Mouse (Mus musculus) CH12.LX (cell line): ENCODE measurements at regions not wholly inside any gene's neighbourhood (a gene's known extent, or its start where the extent isn't known, plus 50 kb on each side); places are given as distances from the start of the nearest gene placed in this dataset.

Experiments used
- DNase-seq: peaks from one replicate; pipeline ENCODE4 v3.0.0-alpha.2; 2013; ENCODE audit errors: extremely low read depth
- H3K27ac ChIP-seq: 2 replicates; pipeline ENCODE4 v1.5.1; 2012; ENCODE audit warnings: low read depth, mild to moderate bottlenecking, control low read depth, moderate library complexity; ENCODE audit not compliant: insufficient read depth
- H3K27me3 ChIP-seq: replicated peaks from 2 replicates; pipeline ENCODE3; 2012; ENCODE audit warnings: inconsistent platforms
- H3K36me3 ChIP-seq, 2 experiments: replicated peaks in 1 of 2; 2 replicates each; pipeline versions ENCODE3 to v1.6.1; 2012; ENCODE audit warnings: inconsistent platforms in 1 of 2, low read length in 1 of 2, mild to moderate bottlenecking in 1 of 2, mixed read lengths in 1 of 2, moderate library complexity in 1 of 2; ENCODE audit not compliant: control insufficient read depth in 1 of 2, insufficient read depth in 1 of 2
- H3K4me1 ChIP-seq, 2 experiments: 2 replicates each; pipeline ENCODE4 v1.6.1; 2012; ENCODE audit warnings: inconsistent platforms in 1 of 2, moderate library complexity in 1 of 2; ENCODE audit not compliant: insufficient read depth in 2 of 2, control insufficient read depth in 1 of 2
- H3K4me2 ChIP-seq: 2 replicates; pipeline ENCODE4 v1.6.1; 2012; ENCODE audit warnings: low read depth, mild to moderate bottlenecking, control low read depth; ENCODE audit not compliant: poor library complexity, insufficient read depth, severe bottlenecking
- H3K4me3 ChIP-seq, 3 experiments: fragments of 150-350 bp in 1 of 3; sonication (generic) in 1 of 3; replicated peaks in 1 of 3; 2 replicates each; pipeline versions ENCODE3 to v1.5.1; 2011 to 2012; ENCODE audit warnings: low read depth in 2 of 3, low read length in 2 of 3, mild to moderate bottlenecking in 2 of 3, moderate library complexity in 2 of 3, control low read depth in 1 of 3, improper control_type of control experiment in 1 of 3, inconsistent platforms in 1 of 3, mixed read lengths in 1 of 3; ENCODE audit not compliant: poor library complexity in 1 of 3
- H3K79me2 ChIP-seq: replicated peaks from 2 replicates; pipeline ENCODE4 v1.6.1; 2012; ENCODE audit warnings: mild to moderate bottlenecking, moderate library complexity; ENCODE audit not compliant: control insufficient read depth, poor library complexity, insufficient read depth, severe bottlenecking; ENCODE audit errors: extremely low read depth
- H3K9ac ChIP-seq: 2 replicates; pipeline ENCODE4 v1.6.1; 2012; ENCODE audit warnings: low read depth, mild to moderate bottlenecking, control low read depth, moderate library complexity; ENCODE audit not compliant: insufficient read depth
- H3K9me3 ChIP-seq: replicated peaks from 2 replicates; pipeline ENCODE3; 2012; ENCODE audit warnings: low read length, inconsistent platforms, mixed read lengths
- BHLHE40 ChIP-seq: IDR thresholded peaks from 2 replicates; pipeline ENCODE4 v1.6.1; 2011; ENCODE audit warnings: mild to moderate bottlenecking, low read depth, low read length, improper control_type of control experiment
- CHD2 ChIP-seq: IDR thresholded peaks from 2 replicates; pipeline ENCODE4 v1.6.1; 2011; ENCODE audit warnings: low read length, improper control_type of control experiment
- CTCF ChIP-seq, 2 experiments: IDR thresholded peaks in 1 of 2; conservative IDR thresholded peaks in 1 of 2; 2 replicates each; pipeline ENCODE4 v1.5.1; 2011 to 2012; ENCODE audit warnings: low read depth in 2 of 2, low read length in 2 of 2, improper control_type of control experiment in 1 of 2, inconsistent platforms in 1 of 2, mild to moderate bottlenecking in 1 of 2, moderate library complexity in 1 of 2
- ELF1 ChIP-seq: IDR thresholded peaks from 2 replicates; pipeline ENCODE4 v1.6.1; 2014; ENCODE audit warnings: low read depth, mild to moderate bottlenecking, inconsistent platforms, low read length, improper control_type of control experiment
- EP300 ChIP-seq: IDR thresholded peaks from 2 replicates; pipeline ENCODE4 v1.6.1; 2011; ENCODE audit warnings: low read length, improper control_type of control experiment
- ETS1 ChIP-seq: conservative IDR thresholded peaks from 2 replicates; pipeline ENCODE4 v1.6.1; 2012; ENCODE audit warnings: low read depth, mild to moderate bottlenecking, inconsistent platforms, low read length, improper control_type of control experiment, moderate library complexity
- GABPA ChIP-seq: IDR thresholded peaks from 2 replicates; pipeline ENCODE4 v1.6.1; 2012; ENCODE audit warnings: low read depth, low read length, improper control_type of control experiment, inconsistent platforms; ENCODE audit not compliant: insufficient replicate concordance
- HCFC1 ChIP-seq: IDR thresholded peaks from 2 replicates; pipeline ENCODE4 v1.6.1; 2012; ENCODE audit warnings: low read depth, mild to moderate bottlenecking, inconsistent platforms, low read length, improper control_type of control experiment
- IRF4 ChIP-seq: IDR thresholded peaks from 2 replicates; pipeline ENCODE4 v1.6.1; 2014; ENCODE audit warnings: low read depth, mild to moderate bottlenecking, inconsistent platforms, low read length, improper control_type of control experiment
- JUN ChIP-seq: IDR thresholded peaks from 2 replicates; pipeline ENCODE4 v1.6.1; 2011; ENCODE audit warnings: low read depth, mild to moderate bottlenecking, low read length, improper control_type of control experiment, moderate library complexity; ENCODE audit not compliant: insufficient read depth
- KAT2A ChIP-seq: IDR thresholded peaks from 2 replicates; pipeline ENCODE4 v1.6.1; 2012; ENCODE audit warnings: low read length, improper control_type of control experiment, inconsistent platforms; ENCODE audit not compliant: insufficient replicate concordance
- MAFK ChIP-seq: IDR thresholded peaks from 2 replicates; pipeline ENCODE4 v1.6.1; 2011; ENCODE audit warnings: low read length, improper control_type of control experiment; ENCODE audit not compliant: insufficient replicate concordance
- MAX ChIP-seq: IDR thresholded peaks from 2 replicates; pipeline ENCODE4 v1.6.1; 2011; ENCODE audit warnings: low read length, improper control_type of control experiment
- MAZ ChIP-seq: IDR thresholded peaks from 2 replicates; pipeline ENCODE4 v1.6.1; 2012; ENCODE audit warnings: low read depth, mild to moderate bottlenecking, inconsistent platforms, low read length, improper control_type of control experiment, moderate library complexity
- MEF2A ChIP-seq: IDR thresholded peaks from 2 replicates; pipeline ENCODE4 v1.6.1; 2014; ENCODE audit warnings: low read depth, mild to moderate bottlenecking, inconsistent platforms, low read length, improper control_type of control experiment, borderline replicate concordance
- MXI1 ChIP-seq: IDR thresholded peaks from 2 replicates; pipeline ENCODE4 v1.6.1; 2011; ENCODE audit warnings: mild to moderate bottlenecking, low read depth, low read length, improper control_type of control experiment
- MYC ChIP-seq: IDR thresholded peaks from 2 replicates; pipeline ENCODE4 v1.6.1; 2011; ENCODE audit warnings: low read depth, mild to moderate bottlenecking, improper control_type of control experiment, low read length
- PAX5 ChIP-seq: IDR thresholded peaks from 2 replicates; pipeline ENCODE4 v1.6.1; 2012; ENCODE audit warnings: low read length, inconsistent platforms, mixed read lengths
- RAD21 ChIP-seq: IDR thresholded peaks from 2 replicates; pipeline ENCODE4 v1.6.1; 2011; ENCODE audit warnings: low read depth, mild to moderate bottlenecking, low read length, improper control_type of control experiment, moderate library complexity
- SIN3A ChIP-seq: IDR thresholded peaks from 2 replicates; pipeline ENCODE4 v1.6.1; 2012; ENCODE audit warnings: low read length, improper control_type of control experiment, inconsistent platforms
- TCF12 ChIP-seq: IDR thresholded peaks from 2 replicates; pipeline ENCODE4 v1.6.1; 2014; ENCODE audit warnings: low read depth, mild to moderate bottlenecking, inconsistent platforms, low read length, improper control_type of control experiment
- UBTF ChIP-seq: IDR thresholded peaks from 2 replicates; pipeline ENCODE4 v1.6.1; 2012; ENCODE audit warnings: low read depth, mild to moderate bottlenecking, inconsistent platforms, low read length, improper control_type of control experiment, moderate library complexity
- USF1 ChIP-seq: IDR thresholded peaks from 2 replicates; pipeline ENCODE4 v1.6.1; 2014; ENCODE audit warnings: low read depth, mild to moderate bottlenecking, inconsistent platforms, low read length, improper control_type of control experiment
- ZKSCAN1 ChIP-seq: IDR thresholded peaks from 2 replicates; pipeline ENCODE4 v1.6.1; 2012; ENCODE audit warnings: low read depth, inconsistent platforms, low read length, improper control_type of control experiment, borderline replicate concordance
- dilution Hi-C: fragments of 300-500 bp; cut with MboI; formaldehyde crosslinking; loops from 2 replicates; pipeline ENCODE4 v1.14.3; 2020; ENCODE audit warnings: low sequenced_read_pairs; ENCODE audit not compliant: extremely low pct_unique_long_range_greater_than_20kb, extremely low pct_ligation_motif_present
- in situ Hi-C: fragments of 300-500 bp; cut with MboI; formaldehyde crosslinking; loops from 3 replicates; pipeline ENCODE4 v1.14.3; 2019; ENCODE audit warnings: low sequenced_read_pairs, low pct_ligation_motif_present, low pct_unique_long_range_greater_than_20kb, mixed read lengths

DNA sequence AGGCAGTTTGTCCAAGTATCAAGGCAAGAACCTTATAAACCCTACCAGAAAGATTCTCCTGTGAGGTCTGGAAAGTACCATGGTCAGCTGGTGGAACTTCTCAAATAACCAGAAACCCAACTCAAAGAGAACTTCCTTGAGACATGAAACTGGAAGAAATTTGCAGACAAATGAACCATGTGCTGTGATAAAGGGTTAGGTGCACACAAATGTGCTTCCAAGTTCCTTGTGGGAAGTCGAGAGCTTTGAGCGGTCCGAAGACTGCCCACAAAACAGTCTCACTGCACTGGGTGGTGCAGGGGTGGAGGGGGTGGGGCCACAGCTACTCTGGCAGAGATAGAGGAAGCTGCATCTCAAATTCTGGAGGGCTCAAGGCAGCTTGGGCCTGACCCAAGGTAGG is 107.2 kb downstream of the Irs2 start:
- Histone ChIP-seq H3K4me2 (peak overlapping the region; percentile 50), H3K79me2 (no peaks in the 10 kb centered on the region), H3K4me1 (peaks cover 13 to 37% of the 10 kb centered on the region in 2 experiments), H3K4me3 (peak overlapping the region in 1 of 3 experiments; percentile 42), H3K36me3 (peaks cover 0 to 2% of the 10 kb centered on the region in 2 experiments), H3K27me3 (no peaks in the 10 kb centered on the region), H3K9ac (peak overlapping the region; percentile 11; the same call in 1 of the 2 replicates), H3K9me3 (no peaks in the 10 kb centered on the region), H3K27ac (peak overlapping the region; percentile 56)
- dilution Hi-C loops, result no loop called here
- TF ChIP-seq MEF2A, result peak; percentile 56; the same call in 1 of the 2 replicates
- TF ChIP-seq PAX5, result no peak
- TF ChIP-seq MXI1, result peak; percentile 54; the same call in 1 of the 2 replicates
- TF ChIP-seq MYC, result peak; percentile 86
- TF ChIP-seq CTCF (conservative IDR thresholded peaks at IDR 0.05 in 1 of 2, IDR thresholded peaks at IDR 0.05 in 1 of 2; ENCODE audit: low read depth in 2 of 2, low read length in 2 of 2), result no peak
- peak; percentile 51; the same call in 1 of the 2 replicates for TF ChIP-seq TCF12
- peak; percentile 56 for TF ChIP-seq IRF4
- no peak for TF ChIP-seq USF1
- TF ChIP-seq SIN3A, result peak; percentile 79
- TF ChIP-seq ETS1, result peak; percentile 85
- peak; percentile 54; the same call in 1 of the 2 replicates for TF ChIP-seq MAZ
- TF ChIP-seq EP300, result peak; percentile 65; the same call in 1 of the 2 replicates
- TF ChIP-seq UBTF, result no peak
- TF ChIP-seq GABPA, result no peak
- TF ChIP-seq ZKSCAN1, result no peak
- TF ChIP-seq ELF1, result peak; percentile 42; the same call in 1 of the 2 replicates
- no peak for TF ChIP-seq JUN
- TF ChIP-seq HCFC1, result 0 out of 2 replicates have a peak, but pooled peaks have one; percentile 16
- TF ChIP-seq RAD21, result no peak; the same call in none of the 2 replicates
- TF ChIP-seq CHD2, result peak; percentile 49
- peak; percentile 70 for TF ChIP-seq MAFK
- TF ChIP-seq MAX, result peak; percentile 81
- TF ChIP-seq BHLHE40, result peak; percentile 51
- TF ChIP-seq KAT2A, result no peak
- in situ Hi-C loops, result no loop called here
- DNase-seq, result peak; percentile 78
